Mouse (Mus musculus) ES-E14 (cell line): ENCODE measurements around the gene Bzw2. TPM values are rescaled to one million over a fixed set of nuclear protein-coding genes. Genes with fewer than 3 reads are reported as not detected.

Experiments
- DNase-seq: peaks from one replicate; pipeline ENCODE4 v3.0.0-alpha.2; 2013; ENCODE audit warnings: low read depth, low spot score
- H3K27ac ChIP-seq: 2 replicates; pipeline ENCODE4 v1.5.1; 2012; ENCODE audit warnings: low read depth, mild to moderate bottlenecking, low read length, moderate library complexity, mixed read lengths; ENCODE audit not compliant: poor library complexity, insufficient read depth, severe bottlenecking
- H3K36me3 ChIP-seq: 2 replicates; pipeline ENCODE4 v1.6.1; 2012; ENCODE audit warnings: mild to moderate bottlenecking, low read length, moderate library complexity, mixed read lengths; ENCODE audit not compliant: control insufficient read depth, poor library complexity, insufficient read depth, severe bottlenecking
- H3K4me1 ChIP-seq, 2 experiments: fragments of 150-350 bp in 1 of 2; sonication (generic) in 1 of 2; 2 replicates each; pipeline ENCODE4 v1.6.1; 2012; ENCODE audit warnings: low read length in 2 of 2, mild to moderate bottlenecking in 1 of 2, mixed read lengths in 1 of 2; ENCODE audit not compliant: control insufficient read depth in 2 of 2, insufficient read depth in 2 of 2, poor library complexity in 1 of 2
- H3K4me3 ChIP-seq, 2 experiments: fragments of 150-350 bp in 1 of 2; sonication (generic) in 1 of 2; 2 replicates each; pipeline ENCODE4 v1.5.1; 2012; ENCODE audit warnings: low read length in 2 of 2, low read depth in 1 of 2, mild to moderate bottlenecking in 1 of 2, mixed read lengths in 1 of 2; ENCODE audit not compliant: insufficient read depth in 1 of 2, poor library complexity in 1 of 2, severe bottlenecking in 1 of 2
- H3K9ac ChIP-seq: 2 replicates; pipeline ENCODE4 v1.6.1; 2012; ENCODE audit warnings: low read depth, mild to moderate bottlenecking, low read length, mixed read lengths; ENCODE audit not compliant: poor library complexity, insufficient read depth, severe bottlenecking
- H3K9me3 ChIP-seq: fragments of 150-350 bp; sonication (generic); 2 replicates; pipeline ENCODE4 v1.6.1; 2012; ENCODE audit warnings: low read depth, mild to moderate bottlenecking, low read length; ENCODE audit not compliant: control insufficient read depth, insufficient read depth
- CHD2 ChIP-seq: IDR thresholded peaks from 2 replicates; pipeline ENCODE4 v1.6.1; 2014; ENCODE audit warnings: mild to moderate bottlenecking, low read depth, low read length, inconsistent platforms
- HCFC1 ChIP-seq: IDR thresholded peaks from 2 replicates; pipeline ENCODE4 v1.6.1; 2012; ENCODE audit warnings: low read length, inconsistent platforms, borderline replicate concordance; ENCODE audit not compliant: insufficient read depth
- MAFK ChIP-seq: IDR thresholded peaks from 2 replicates; pipeline ENCODE4 v1.6.1; 2014; ENCODE audit warnings: mild to moderate bottlenecking, low read depth, low read length, inconsistent platforms; ENCODE audit not compliant: insufficient read depth
- ZC3H11A ChIP-seq: IDR thresholded peaks from 2 replicates; pipeline ENCODE4 v1.6.1; 2012; ENCODE audit warnings: low read depth, mild to moderate bottlenecking, inconsistent platforms, low read length, borderline replicate concordance
- ZNF384 ChIP-seq: IDR thresholded peaks from 2 replicates; pipeline ENCODE4 v1.6.1; 2012; ENCODE audit warnings: low read depth, low read length, inconsistent platforms
- in situ Hi-C, 2 experiments: fragments of 600-800 bp; cut with MboI; formaldehyde crosslinking; loops; one replicate each; pipeline ENCODE4 v1.15.1; 2025; ENCODE audit warnings: low sequenced_read_pairs in 2 of 2, inconsistent platforms in 1 of 2; ENCODE audit not compliant: unreplicated experiment in 2 of 2
- total RNA-seq: library from RNA; depleted of rRNA; stranded (reverse); fragments of 300-350 nt; gene quantifications from 2 replicates; pipeline ENCODE4 v1.2.3, GENCODE M21; 2012

Gene Bzw2
- total RNA-seq, 1 experiment, result 176 TPM

DNA sequence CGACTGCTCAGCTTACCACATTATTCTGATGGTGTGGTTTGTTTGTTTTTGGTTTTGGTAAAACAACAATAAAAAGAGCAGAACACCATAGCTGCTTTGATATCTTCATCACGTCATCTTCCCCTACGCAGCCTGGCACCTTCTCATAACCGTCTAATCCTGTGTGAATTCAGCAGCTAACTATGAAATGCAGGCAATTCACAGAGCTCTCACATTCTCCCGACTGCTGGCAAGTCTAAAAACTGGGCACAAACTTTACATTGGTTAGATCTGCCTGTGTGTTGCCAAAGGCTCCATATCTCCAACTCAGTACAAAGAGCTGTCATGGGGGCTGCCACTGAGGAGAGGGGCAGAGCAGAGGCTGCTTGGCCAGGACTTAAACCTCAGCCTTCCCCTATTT lies 47.4 kb downstream of the Bzw2 start:
- H3K27ac ChIP-seq, result no peak overlapping the region
- TF ChIP-seq HCFC1 (no peak), CHD2 (no peak), MAFK (no peak), ZNF384 (no peak), ZC3H11A (no peak)
- H3K4me1 ChIP-seq, result no peaks in the 10 kb centered on the region
- H3K36me3 ChIP-seq, result peaks cover 38% of the 10 kb centered on the region
- no peak overlapping the region for H3K4me3 ChIP-seq
- in situ Hi-C loops, result no loop called here
- no peak overlapping the region for H3K9ac ChIP-seq
- no peak for DNase-seq
- no peaks in the 10 kb centered on the region for H3K9me3 ChIP-seq

GRCm38 (mm10) chr12:36108442-36108841 lies 49.4 kb downstream of the Bzw2 start:
- TF ChIP-seq MAFK, result no peak
- TF ChIP-seq HCFC1, result no peak
- TF ChIP-seq ZNF384, result no peak
- H3K9me3 ChIP-seq, result 0 out of 2 replicates have a peak, but pooled peaks cover 1% of the 10 kb centered on the region
- no peak overlapping the region for H3K4me3 ChIP-seq
- DNase-seq, result no peak
- H3K36me3 ChIP-seq, result peaks cover 44% of the 10 kb centered on the region
- in situ Hi-C loops, result no loop called here
- no peaks in the 10 kb centered on the region for H3K4me1 ChIP-seq
- no peak overlapping the region for H3K27ac ChIP-seq
- no peak overlapping the region for H3K9ac ChIP-seq

GRCm38 (mm10) chr12:36103592-36103910 lies 54.3 kb downstream of the Bzw2 start:
- in situ Hi-C loops, result no loop called here
- Histone ChIP-seq H3K36me3 (peaks cover 36% of the 10 kb centered on the region), H3K9ac (no peak overlapping the region), H3K4me3 (no peak overlapping the region), H3K27ac (no peak overlapping the region), H3K9me3 (peaks cover 10% of the 10 kb centered on the region), H3K4me1 (no peaks in the 10 kb centered on the region)
- TF ChIP-seq CHD2, result no peak
- TF ChIP-seq ZC3H11A, result no peak
- no peak for TF ChIP-seq HCFC1
- TF ChIP-seq ZNF384, result no peak
- no peak for TF ChIP-seq MAFK
- no peak for DNase-seq

GRCm38 (mm10) chr12:36102733-36103591 lies 54.9 kb downstream of the Bzw2 start:
- no peak for DNase-seq
- in situ Hi-C loops, result no loop called here
- Histone ChIP-seq H3K9ac (no peak overlapping the region), H3K4me1 (no peaks in the 10 kb centered on the region), H3K27ac (no peak overlapping the region), H3K4me3 (no peak overlapping the region), H3K36me3 (peaks cover 36% of the 10 kb centered on the region), H3K9me3 (peaks cover 10% of the 10 kb centered on the region)
- TF ChIP-seq ZC3H11A (no peak), CHD2 (no peak), HCFC1 (no peak), MAFK (no peak), ZNF384 (no peak)

- no peak for DNase-seq
- Histone ChIP-seq H3K27ac (no peak overlapping the region), H3K9ac (no peak overlapping the region), H3K4me3 (no peak overlapping the region), H3K36me3 (peaks cover 16% of the 10 kb centered on the region), H3K4me1 (no peaks in the 10 kb centered on the region), H3K9me3 (no peaks in the 10 kb centered on the region)
- TF ChIP-seq ZNF384 (no peak), ZC3H11A (no peak), CHD2 (no peak), HCFC1 (no peak), MAFK (no peak)
- in situ Hi-C loops, result no loop called here
These were observed 62.5 kb downstream of the Bzw2 start for GRCm38 (mm10) chr12:36095371-36095880.
